Mouse (Mus musculus) liver, postnatal 0 days (tissue): ENCODE measurements at regions not wholly inside any gene's neighbourhood (a gene's known extent, or its start where the extent isn't known, plus 50 kb on each side); places are given as distances from the start of the nearest gene placed in this dataset.
A peak's percentile ranks its signal among the peaks of the same experiment; 100 is the strongest.

Experiments
- ATAC-seq: fragments of 200-750 bp; cut with Nextera tagmentation; 2 replicates; pipeline ENCODE4 v1.8.0; 2017; ENCODE audit warnings: mild to moderate bottlenecking, moderate library complexity
- DNase-seq: peaks from one replicate; pipeline ENCODE4 v3.0.0-alpha.2; 2016
- H3K27ac ChIP-seq: fragments of 300-500 bp; sonication (generic); 2 replicates; pipeline ENCODE4 v1.5.1; 2014; ENCODE audit warnings: antibody characterized with exemption, moderate library complexity, mild to moderate bottlenecking, low read depth
- H3K27me3 ChIP-seq: fragments of 300-500 bp; sonication (generic); 2 replicates; pipeline ENCODE4 v1.6.1; 2014; ENCODE audit warnings: low read length, control low read depth, mixed read lengths; ENCODE audit not compliant: insufficient read depth
- H3K36me3 ChIP-seq: fragments of 300-500 bp; sonication (generic); replicated peaks from 2 replicates; pipeline ENCODE4 v1.6.1; 2014; ENCODE audit warnings: mild to moderate bottlenecking, control low read depth, low read length, moderate library complexity, mixed read lengths; ENCODE audit not compliant: insufficient read depth
- H3K4me1 ChIP-seq: fragments of 300-500 bp; sonication (generic); 2 replicates; pipeline ENCODE4 v1.6.1; 2014; ENCODE audit warnings: antibody characterized with exemption, mild to moderate bottlenecking, control low read depth; ENCODE audit not compliant: insufficient read depth
- H3K4me2 ChIP-seq: fragments of 300-500 bp; sonication (generic); 2 replicates; pipeline ENCODE4 v1.6.1; 2014; ENCODE audit warnings: low read depth, mild to moderate bottlenecking, low read length, moderate library complexity, mixed read lengths
- H3K4me3 ChIP-seq: fragments of 300-500 bp; sonication (generic); 2 replicates; pipeline ENCODE4 v1.5.1; 2014; ENCODE audit warnings: low read depth, low read length
- H3K9ac ChIP-seq: fragments of 300-500 bp; sonication (generic); replicated peaks from 2 replicates; pipeline ENCODE4 v1.6.1; 2014; ENCODE audit warnings: mild to moderate bottlenecking, moderate library complexity
- H3K9me3 ChIP-seq: fragments of 300-500 bp; sonication (generic); 2 replicates; pipeline ENCODE4 v1.6.1; 2016; ENCODE audit warnings: mild to moderate bottlenecking, control low read depth, low read length, mixed read lengths
- CTCF ChIP-seq: sonication (generic); IDR thresholded peaks from 2 replicates; pipeline ENCODE4 v1.5.1; 2016; ENCODE audit warnings: antibody characterized with exemption, low read depth
- EP300 ChIP-seq: IDR thresholded peaks from 2 replicates; pipeline ENCODE4 v1.6.1; 2016; ENCODE audit warnings: antibody characterized with exemption, low read depth, mild to moderate bottlenecking
- WGBS: fragments of 180-500 bp; shearing (Covaris S2); extraction: QIAGEN DNeasy Blood & Tissue Kit; methylation state at CpG from one replicate; pipeline ENCODE4 v1.1.7; 2014; ENCODE audit not compliant: insufficient replicate concordance; 5-methylcytosine and 5-hydroxymethylcytosine counted together

DNA sequence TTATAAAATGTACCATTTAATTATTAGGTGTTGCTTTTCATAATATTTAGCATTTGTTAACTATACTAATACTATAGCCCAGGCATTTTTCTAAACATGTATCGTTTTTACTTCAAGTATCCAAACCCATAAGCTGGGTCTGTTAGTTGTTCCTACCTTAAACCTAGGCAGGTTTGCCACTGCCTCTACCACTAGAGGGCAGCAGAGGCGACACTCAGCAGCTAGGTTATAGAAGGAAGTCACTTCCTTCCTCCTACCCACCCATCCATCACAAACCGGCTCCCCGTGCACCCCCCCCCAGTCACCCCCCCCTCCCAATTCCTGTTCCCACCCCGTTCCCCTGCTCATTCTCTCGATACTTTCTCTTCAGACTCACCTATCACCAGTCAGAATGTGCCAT, 150.6 kb downstream of the Cct6b start:
- DNase-seq: peak; percentile 73
- Histone ChIP-seq H3K36me3 (no peaks in the 10 kb centered on the region), H3K27ac (no peak overlapping the region), H3K9me3 (no peaks in the 10 kb centered on the region), H3K4me1 (no peaks in the 10 kb centered on the region), H3K27me3 (peaks cover 3% of the 10 kb centered on the region; the same call in 1 of the 2 replicates), H3K4me3 (no peak overlapping the region), H3K4me2 (no peak overlapping the region), H3K9ac (no peak overlapping the region)
- no peak for TF ChIP-seq EP300
- TF ChIP-seq CTCF: peak; percentile 79
- ATAC-seq: no peak
- WGBS: 15% methylated on average over 6 of the region's 6 CpGs

DNA sequence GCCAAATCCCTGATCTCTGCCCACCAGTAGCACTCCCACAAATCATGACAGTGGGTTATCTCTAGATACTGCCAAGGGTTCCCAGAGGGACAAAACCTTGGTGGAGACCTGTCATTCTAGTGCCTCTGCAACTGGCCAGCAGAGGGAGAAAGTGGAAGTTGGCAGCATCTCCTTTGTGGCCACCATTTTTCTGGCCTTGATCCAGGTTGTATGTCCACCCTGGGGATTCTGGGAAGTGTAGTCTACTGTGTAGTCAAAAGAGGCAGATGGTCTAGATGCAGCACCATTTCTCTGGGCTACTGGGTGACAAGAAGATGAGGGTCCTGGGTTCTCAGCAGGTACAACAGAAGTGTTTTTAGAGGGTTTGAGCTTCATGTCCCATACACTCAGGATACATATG, 152.1 kb downstream of the Cct6b start:
- Histone ChIP-seq H3K9ac (no peak overlapping the region), H3K4me3 (no peak overlapping the region), H3K4me2 (no peak overlapping the region), H3K9me3 (no peaks in the 10 kb centered on the region), H3K27ac (no peak overlapping the region), H3K36me3 (no peaks in the 10 kb centered on the region), H3K4me1 (no peaks in the 10 kb centered on the region), H3K27me3 (no peaks in the 10 kb centered on the region)
- TF ChIP-seq EP300: no peak
- TF ChIP-seq CTCF: peak; percentile 70
- DNase-seq (peak; percentile 62), ATAC-seq (peak; percentile 45; the same call in 1 of the 2 replicates)

GRCm38 (mm10) chr11:82608963-82609362, 155.2 kb downstream of the Cct6b start:
- H3K4me2 ChIP-seq: no peak overlapping the region
- H3K4me1 ChIP-seq: no peaks in the 10 kb centered on the region
- no peak overlapping the region for H3K4me3 ChIP-seq
- H3K9ac ChIP-seq: no peak overlapping the region
- TF ChIP-seq EP300 (no peak), CTCF (no peak)
- DNase-seq (no peak), ATAC-seq (no peak)
- no peaks in the 10 kb centered on the region for H3K27me3 ChIP-seq
- no peaks in the 10 kb centered on the region for H3K36me3 ChIP-seq
- H3K27ac ChIP-seq: no peak overlapping the region
- WGBS: 20% methylated on average over 1 of the region's 1 CpGs
- H3K9me3 ChIP-seq: no peaks in the 10 kb centered on the region

DNA sequence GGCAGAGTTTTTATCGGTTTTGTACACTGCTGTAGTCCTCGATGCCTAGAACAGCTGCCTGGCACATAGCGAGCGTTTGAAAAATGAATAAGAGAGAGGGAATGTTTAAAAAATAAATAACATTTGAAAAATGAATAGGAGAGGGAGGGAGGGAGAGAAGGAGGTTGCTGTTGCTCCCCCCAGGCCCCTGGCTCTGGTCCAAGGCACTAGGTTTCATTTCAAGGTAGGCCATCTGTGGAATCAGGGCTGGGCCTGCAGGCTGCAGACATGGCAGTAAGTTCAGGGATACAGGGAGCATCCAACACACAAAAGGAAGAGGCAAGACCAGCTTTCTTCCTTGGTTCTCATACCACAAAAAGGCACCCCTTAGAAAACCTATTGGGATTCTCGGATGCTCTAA, 156.5 kb downstream of the Cct6b start:
- WGBS: 75% methylated on average over 5 of the region's 5 CpGs
- no peaks in the 10 kb centered on the region for H3K4me1 ChIP-seq
- TF ChIP-seq CTCF: no peak
- no peak for TF ChIP-seq EP300
- ATAC-seq (no peak), DNase-seq (no peak)
- no peak overlapping the region for H3K4me2 ChIP-seq
- no peak overlapping the region for H3K4me3 ChIP-seq
- H3K9me3 ChIP-seq: no peaks in the 10 kb centered on the region
- H3K27me3 ChIP-seq: no peaks in the 10 kb centered on the region
- no peaks in the 10 kb centered on the region for H3K36me3 ChIP-seq
- H3K27ac ChIP-seq: no peak overlapping the region
- H3K9ac ChIP-seq: no peak overlapping the region

GRCm38 (mm10) chr11:82604251-82604835, 159.8 kb downstream of the Cct6b start:
- Histone ChIP-seq H3K27ac (no peak overlapping the region), H3K36me3 (no peaks in the 10 kb centered on the region), H3K27me3 (no peaks in the 10 kb centered on the region), H3K4me1 (no peaks in the 10 kb centered on the region), H3K9me3 (no peaks in the 10 kb centered on the region), H3K4me3 (no peak overlapping the region), H3K4me2 (no peak overlapping the region), H3K9ac (no peak overlapping the region)
- DNase-seq (no peak), ATAC-seq (no peak)
- TF ChIP-seq CTCF: no peak
- no peak for TF ChIP-seq EP300
- 57% methylated on average over 7 of the region's 7 CpGs for WGBS

- Histone ChIP-seq H3K27ac (no peak overlapping the region), H3K4me1 (no peaks in the 10 kb centered on the region), H3K36me3 (no peaks in the 10 kb centered on the region), H3K27me3 (0 out of 2 replicates have a peak, but pooled peaks cover 5% of the 10 kb centered on the region), H3K9me3 (no peaks in the 10 kb centered on the region), H3K4me3 (no peak overlapping the region), H3K9ac (no peak overlapping the region), H3K4me2 (no peak overlapping the region)
- TF ChIP-seq EP300: no peak
- TF ChIP-seq CTCF: no peak
- DNase-seq: no peak
- WGBS: 28% methylated on average over 11 of the region's 11 CpGs
- no peak for ATAC-seq
These were observed 161.3 kb downstream of the Cct6b start for GRCm38 (mm10) chr11:82602818-82603217.

- Histone ChIP-seq H3K27ac (no peak overlapping the region), H3K9ac (no peak overlapping the region), H3K36me3 (no peaks in the 10 kb centered on the region), H3K4me3 (no peak overlapping the region), H3K9me3 (no peaks in the 10 kb centered on the region), H3K4me1 (no peaks in the 10 kb centered on the region), H3K4me2 (no peak overlapping the region), H3K27me3 (0 out of 2 replicates have a peak, but pooled peaks cover 5% of the 10 kb centered on the region)
- WGBS: 46% methylated on average over 2 of the region's 2 CpGs
- TF ChIP-seq EP300: no peak
- TF ChIP-seq CTCF: no peak
- DNase-seq (no peak), ATAC-seq (no peak)
These were observed 161.9 kb downstream of the Cct6b start for GRCm38 (mm10) chr11:82602250-82602649.
